Mouse (Mus musculus): Measurements from ENCODE around the gene N6amt1. TPM values are rescaled to one million over a fixed set of nuclear protein-coding genes. Genes with fewer than 3 reads are reported as not detected.

N6amt1 gene
- total RNA-seq, 2 experiments from 2014 or later: 17.9 to 18.3 TPM

DNA sequence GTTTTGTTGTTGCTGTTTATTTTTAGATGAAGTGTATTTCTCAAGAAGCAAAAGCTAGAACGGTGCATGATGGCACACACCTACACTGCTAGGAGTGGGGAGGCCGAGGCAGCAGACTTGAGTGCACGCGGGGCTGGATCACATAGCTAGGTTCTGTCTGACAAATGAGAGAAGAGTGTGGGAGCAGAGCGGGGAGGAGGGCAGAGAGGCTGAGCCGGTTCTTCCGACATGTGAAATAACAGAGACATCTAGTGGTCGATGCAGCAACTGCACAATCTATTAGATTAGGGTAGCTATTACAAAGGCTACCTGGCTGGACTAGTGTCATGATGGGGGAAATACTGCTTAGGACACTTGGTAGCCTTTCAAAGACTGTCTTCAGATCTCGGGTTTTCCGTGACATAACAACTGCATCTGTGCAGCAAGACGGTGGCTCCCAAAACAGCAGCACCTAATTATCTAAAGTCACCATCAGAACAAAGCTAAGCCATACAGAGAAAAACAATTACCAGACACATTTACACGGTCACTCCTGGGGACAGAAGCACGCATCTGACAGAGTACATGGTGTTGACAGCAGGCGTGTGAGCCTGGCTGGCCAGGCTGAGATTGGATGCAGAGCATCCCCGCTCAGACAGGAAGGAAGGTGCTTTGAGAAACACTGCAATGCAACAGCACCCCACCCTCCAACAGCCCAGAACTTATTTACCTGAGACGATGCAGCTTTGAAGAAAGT is 40.0 kb downstream of the N6amt1 start:
- Histone ChIP-seq H3K27ac (no peak overlapping the region), H3K4me3 (no peak overlapping the region)
- intact Hi-C loops (cut with DNase I): loop anchor here (2.0 kb wide), 1 partner anchor 1591 kb away; the partner anchor contains the start of gene Adamts1
- peak; percentile 79 for TF ChIP-seq CTCF (IDR thresholded peaks at IDR 0.05)
- DNase-seq (ENCODE audit: extremely low spot score in 1 of 2, low spot score in 2 of 2): peak; percentile 59 to 62

DNA sequence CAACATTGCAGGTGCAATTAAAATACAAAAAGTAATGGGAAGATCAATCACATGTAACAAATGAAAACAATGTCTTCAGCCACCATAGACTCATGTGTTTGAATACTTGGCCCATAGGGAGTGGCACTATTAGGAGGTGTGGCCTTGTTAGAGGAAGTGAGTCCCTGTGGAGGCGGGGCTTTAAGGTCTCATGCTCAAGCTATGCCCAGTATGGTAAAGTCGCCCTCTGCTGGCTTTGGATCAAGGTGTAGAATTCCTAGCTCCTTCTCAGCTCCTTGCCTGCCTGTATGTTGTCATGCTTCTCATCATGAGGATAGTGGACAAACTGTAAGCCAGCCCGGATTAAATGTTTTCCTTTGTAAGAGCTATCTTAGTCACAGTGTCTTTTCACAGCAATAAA is 51.0 kb downstream of the N6amt1 start:
- TF ChIP-seq CTCF (IDR thresholded peaks at IDR 0.05): no peak; the same call in 1 of the 2 replicates
- Histone ChIP-seq H3K27ac (no peak overlapping the region), H3K4me3 (no peak overlapping the region)
- no peak for DNase-seq (ENCODE audit: extremely low spot score in 1 of 2, low spot score in 2 of 2)
- intact Hi-C loops (cut with DNase I): no loop called here

Other genes with a start within 250 kb of the N6amt1 start
- 10 to 100 TPM; 41.9 to 48.9 TPM for gene Ltn1, start 78.4 kb downstream of the N6amt1 start, total RNA-seq (2021)
- gene Rwdd2b, start 86.4 kb downstream of the N6amt1 start, total RNA-seq (2021): 1 to 10 TPM; 7.8 to 9.7 TPM
- gene Usp16, start 100.5 kb downstream of the N6amt1 start, total RNA-seq (2021): 10 to 100 TPM; 41.8 to 49.8 TPM
- gene Cct8, start 141.7 kb downstream of the N6amt1 start, total RNA-seq (2021): 100 to 1,000 TPM; 145 to 188 TPM
- under 1 TPM; 0.34 to 0.42 TPM for gene Map3k7cl, start 199.1 kb downstream of the N6amt1 start, total RNA-seq (2021)